Mouse (Mus musculus) liver, embryonic 14.5 days (tissue): Measurements from ENCODE around the gene Vamp2. TPM values are rescaled to one million over a fixed set of nuclear protein-coding genes. Genes with fewer than 3 reads are reported as not detected.

ENCODE experiments used
- ATAC-seq: fragments of 200-750 bp; cut with Nextera tagmentation; 2 replicates; pipeline ENCODE4 v1.8.0; 2017; ENCODE audit warnings: moderate number of reproducible peaks, mild to moderate bottlenecking, moderate library complexity; ENCODE audit not compliant: insufficient read depth
- DNase-seq, 3 experiments: peaks; one replicate each; pipeline ENCODE4 v3.0.0-alpha.2; 2012 to 2013; ENCODE audit warnings: low read depth in 3 of 3, low spot score in 3 of 3
- H3K27ac ChIP-seq: fragments of 300-500 bp; sonication (generic); 2 replicates; pipeline ENCODE4 v1.5.1; 2014; ENCODE audit warnings: moderate library complexity, mild to moderate bottlenecking, control low read depth, inconsistent platforms
- H3K27me3 ChIP-seq: fragments of 300-500 bp; sonication (generic); 2 replicates; pipeline ENCODE4 v1.6.1; 2014; ENCODE audit warnings: mild to moderate bottlenecking, low read length, moderate library complexity; ENCODE audit not compliant: control insufficient read depth, insufficient read depth
- H3K36me3 ChIP-seq: fragments of 300-500 bp; sonication (generic); replicated peaks from 2 replicates; pipeline ENCODE4 v1.6.1; 2014; ENCODE audit warnings: low read depth; ENCODE audit not compliant: control insufficient read depth, insufficient read depth
- H3K4me1 ChIP-seq, 2 experiments: fragments of 200-500 bp in 1 of 2; fragments of 300-500 bp in 1 of 2; sonication (generic) in 1 of 2; replicated peaks; 2 replicates each; pipeline ENCODE4 v1.6.1; 2012 to 2014; ENCODE audit warnings: antibody characterized with exemption in 1 of 2, inconsistent platforms in 1 of 2, low read length in 1 of 2; ENCODE audit not compliant: control insufficient read depth in 2 of 2, insufficient read depth in 2 of 2
- H3K4me2 ChIP-seq: fragments of 300-500 bp; sonication (generic); 2 replicates; pipeline ENCODE4 v1.6.1; 2014; ENCODE audit warnings: low read depth, mild to moderate bottlenecking, control low read depth, moderate library complexity
- H3K4me3 ChIP-seq, 2 experiments: fragments of 200-500 bp in 1 of 2; fragments of 300-500 bp in 1 of 2; sonication (generic) in 1 of 2; 2 replicates each; pipeline ENCODE4 v1.5.1; 2012 to 2014; ENCODE audit warnings: low read depth in 2 of 2, low read length in 2 of 2, mild to moderate bottlenecking in 2 of 2, control low read depth in 1 of 2, inconsistent platforms in 1 of 2, moderate library complexity in 1 of 2; ENCODE audit not compliant: insufficient read depth in 1 of 2
- H3K9ac ChIP-seq: fragments of 300-500 bp; sonication (generic); replicated peaks from 2 replicates; pipeline ENCODE4 v1.6.1; 2014; ENCODE audit warnings: mild to moderate bottlenecking, control low read depth, moderate library complexity
- H3K9me3 ChIP-seq: fragments of 300-500 bp; sonication (generic); 2 replicates; pipeline ENCODE4 v1.6.1; 2016; ENCODE audit warnings: low read length, mixed read lengths; ENCODE audit not compliant: control insufficient read depth
- CTCF ChIP-seq: IDR thresholded peaks from 2 replicates; pipeline ENCODE4 v1.5.1; 2016; ENCODE audit warnings: antibody characterized with exemption, low read depth, control low read depth
- EP300 ChIP-seq: IDR thresholded peaks from 2 replicates; pipeline ENCODE4 v1.6.1; 2016; ENCODE audit warnings: antibody characterized with exemption, low read depth
- WGBS: fragments of 180-500 bp; shearing (Covaris S2); extraction: QIAGEN DNeasy Blood & Tissue Kit; methylation state at CpG from one replicate; pipeline ENCODE4 v1.1.7; 2014; ENCODE audit not compliant: insufficient replicate concordance; 5-methylcytosine and 5-hydroxymethylcytosine counted together
- polyA plus RNA-seq, 2 experiments: library from polyadenylated mRNA; depleted of rRNA in 1 of 2; stranded (reverse) in 1 of 2; unstranded in 1 of 2; fragments of >200 nt; fragmentation: Nextera tagmentation in 1 of 2; extraction: Ambion mirVana in 1 of 2; gene quantifications; 2 replicates each; pipeline versions ENCODE4 v1.2.1 to v1.2.3; 2012 to 2014

Gene Vamp2
- polyA plus RNA-seq, 2 experiments = 11.4 to 23.1 TPM

DNA sequence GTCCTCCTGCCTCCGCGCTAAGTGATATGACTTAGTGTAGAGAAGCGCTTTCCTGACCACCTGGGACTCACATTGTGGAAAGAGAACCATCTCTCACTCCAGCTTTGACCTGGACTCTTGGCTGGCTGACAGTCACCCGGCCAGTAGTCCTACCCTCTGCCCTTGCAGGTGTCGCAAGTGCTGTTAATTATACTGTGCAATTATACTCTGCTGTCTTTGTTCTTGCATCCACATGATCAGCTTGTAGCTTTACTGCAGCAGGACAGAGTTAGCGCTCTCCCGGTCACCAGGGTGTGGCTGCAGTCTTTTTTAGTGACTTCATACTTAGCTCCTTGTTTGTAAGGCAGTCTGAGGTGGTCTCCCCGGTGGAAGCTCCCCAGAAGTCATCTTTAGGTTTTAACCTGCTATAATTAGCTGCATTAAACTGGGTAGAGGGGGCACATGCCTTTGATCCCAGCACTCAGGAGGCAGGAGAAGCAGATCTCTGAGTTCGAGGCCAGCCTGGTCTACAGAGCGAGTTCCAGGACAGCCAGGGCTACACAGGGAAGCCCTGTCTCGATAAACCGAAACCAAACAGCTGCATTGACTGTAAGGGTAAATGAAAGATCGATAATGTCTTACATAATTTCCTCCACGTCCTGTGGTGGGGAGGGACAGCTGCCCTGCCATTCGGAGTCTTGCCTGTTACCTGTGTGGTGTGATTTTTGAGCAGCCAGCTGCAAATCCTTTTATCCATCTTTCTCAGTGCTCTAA is 8.0 kb upstream of the Vamp2 start:
- Histone ChIP-seq H3K9me3 (no peaks in the 10 kb centered on the region), H3K4me1 (no peaks in the 10 kb centered on the region), H3K27me3 (no peaks in the 10 kb centered on the region; the same call in 1 of the 2 replicates), H3K27ac (no peak overlapping the region), H3K36me3 (no peaks in the 10 kb centered on the region), H3K4me3 (no peak overlapping the region), H3K9ac (no peak overlapping the region), H3K4me2 (no peak overlapping the region)
- WGBS = 67% methylated on average over 15 of the region's 15 CpGs
- ATAC-seq = no peak
- TF ChIP-seq EP300 (no peak), CTCF (no peak)
- DNase-seq = no peak

DNA sequence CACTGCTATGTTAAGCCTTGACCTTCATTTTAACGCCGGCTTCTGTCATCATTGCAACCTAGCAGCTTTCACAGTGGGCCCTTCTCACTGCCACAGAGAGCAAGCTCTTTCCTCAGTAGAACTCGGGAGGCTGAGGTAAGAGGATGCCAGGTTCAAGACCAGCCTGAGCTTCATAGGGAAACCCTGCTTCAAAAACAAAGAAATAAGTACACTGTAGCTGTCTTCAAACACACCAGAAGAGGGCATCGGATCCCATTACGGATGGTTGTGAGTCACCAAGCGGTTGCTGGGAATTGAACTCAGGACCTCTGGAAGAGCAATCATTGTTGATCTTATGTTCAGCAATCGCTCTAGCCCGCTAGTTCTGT is 7.5 kb upstream of the Vamp2 start:
- H3K27ac ChIP-seq = no peak overlapping the region
- no peaks in the 10 kb centered on the region for H3K36me3 ChIP-seq
- H3K9ac ChIP-seq = no peak overlapping the region
- H3K4me1 ChIP-seq = no peaks in the 10 kb centered on the region
- no peak for TF ChIP-seq EP300
- no peak for TF ChIP-seq CTCF
- 71% methylated on average over 8 of the region's 8 CpGs for WGBS
- no peak for ATAC-seq
- no peak overlapping the region for H3K4me2 ChIP-seq
- DNase-seq = no peak
- no peak overlapping the region for H3K4me3 ChIP-seq
- no peaks in the 10 kb centered on the region for H3K9me3 ChIP-seq
- no peaks in the 10 kb centered on the region; the same call in 1 of the 2 replicates for H3K27me3 ChIP-seq

DNA sequence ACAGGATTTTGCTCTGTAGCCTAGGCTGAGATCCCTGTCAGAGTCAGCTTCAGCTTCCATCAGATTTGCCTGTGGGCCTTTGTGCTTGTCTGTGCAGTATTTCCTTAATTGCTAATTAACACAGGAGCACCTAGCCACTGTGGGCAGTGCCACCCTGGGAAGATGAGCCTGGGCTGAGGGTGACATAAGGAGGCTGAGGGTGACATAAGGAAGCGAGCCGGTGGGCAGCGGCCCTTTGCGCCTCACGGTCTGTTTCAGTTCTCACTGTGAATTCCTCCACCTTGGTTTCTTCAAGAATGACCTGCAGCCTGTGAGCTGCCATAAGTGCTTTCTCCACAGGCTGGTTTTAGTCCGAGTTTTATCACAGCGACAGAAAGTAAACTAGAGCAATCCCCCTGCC is 6.7 kb upstream of the Vamp2 start:
- H3K27ac ChIP-seq = no peak overlapping the region
- DNase-seq (no peak), ATAC-seq (no peak)
- H3K9me3 ChIP-seq = no peaks in the 10 kb centered on the region
- no peak overlapping the region for H3K4me3 ChIP-seq
- H3K9ac ChIP-seq = no peak overlapping the region
- H3K4me1 ChIP-seq = no peaks in the 10 kb centered on the region
- no peaks in the 10 kb centered on the region; the same call in 1 of the 2 replicates for H3K27me3 ChIP-seq
- TF ChIP-seq EP300 (no peak), CTCF (no peak)
- 75% methylated on average over 7 of the region's 7 CpGs for whole genome bisulfite sequencing
- H3K4me2 ChIP-seq = no peak overlapping the region
- H3K36me3 ChIP-seq = no peaks in the 10 kb centered on the region

DNA sequence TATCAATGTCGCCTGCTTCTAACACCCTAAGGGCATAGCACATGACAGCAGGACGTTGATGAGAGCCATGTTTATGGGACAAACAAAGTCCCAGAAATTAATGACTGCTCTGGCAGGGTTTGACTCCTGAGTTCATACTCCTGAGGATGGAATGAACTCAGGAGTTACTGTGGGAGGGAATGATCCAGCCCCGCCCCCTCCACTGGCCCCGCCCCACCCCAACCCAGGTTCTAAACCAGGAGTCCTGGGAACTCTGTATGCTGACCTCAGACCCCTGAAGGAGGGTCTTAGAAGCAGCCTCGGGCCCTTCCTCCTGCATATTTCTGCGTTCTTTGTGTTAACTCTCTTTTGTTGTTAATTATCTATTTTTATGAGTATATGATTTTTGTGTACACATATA is 2.7 kb upstream of the Vamp2 start:
- no peaks in the 10 kb centered on the region for H3K9me3 ChIP-seq
- ATAC-seq (no peak), DNase-seq (no peak)
- H3K27ac ChIP-seq = no peak overlapping the region
- 74% methylated on average over 6 of the region's 6 CpGs for WGBS
- H3K4me3 ChIP-seq = no peak overlapping the region
- H3K36me3 ChIP-seq = peaks cover 10% of the 10 kb centered on the region
- no peak overlapping the region for H3K4me2 ChIP-seq
- no peaks in the 10 kb centered on the region; the same call in 1 of the 2 replicates for H3K27me3 ChIP-seq
- H3K9ac ChIP-seq = no peak overlapping the region
- H3K4me1 ChIP-seq = peaks cover 10 to 14% of the 10 kb centered on the region in 2 experiments
- TF ChIP-seq CTCF = no peak
- no peak for TF ChIP-seq EP300

DNA sequence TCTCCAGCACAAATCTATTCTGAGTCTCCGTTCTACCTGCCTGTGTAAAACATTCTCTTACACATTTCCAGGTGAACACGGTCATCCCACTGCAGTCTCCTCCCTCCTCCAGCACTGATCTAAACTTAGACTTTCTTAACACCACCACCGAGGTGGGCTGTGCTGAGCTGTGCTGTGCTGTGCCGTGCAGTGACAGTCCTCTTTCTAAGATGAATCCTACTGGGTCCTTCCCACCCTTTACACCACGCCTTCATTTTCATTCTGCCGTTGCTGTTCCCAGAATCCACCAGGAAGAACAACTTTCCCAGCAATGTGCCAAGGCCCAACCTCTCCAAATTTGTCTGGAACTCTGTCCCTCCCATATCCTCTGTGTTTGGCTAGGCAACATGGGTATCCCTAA is 1.9 kb upstream of the Vamp2 start:
- H3K27me3 ChIP-seq = no peaks in the 10 kb centered on the region; the same call in 1 of the 2 replicates
- peaks cover 10 to 14% of the 10 kb centered on the region in 2 experiments for H3K4me1 ChIP-seq
- H3K4me2 ChIP-seq = no peak overlapping the region
- peaks cover 10% of the 10 kb centered on the region for H3K36me3 ChIP-seq
- WGBS = 61% methylated on average over 6 of the region's 6 CpGs
- ATAC-seq (no peak), DNase-seq (no peak)
- no peak for TF ChIP-seq EP300
- H3K9ac ChIP-seq = no peak overlapping the region
- no peak overlapping the region for H3K27ac ChIP-seq
- no peaks in the 10 kb centered on the region for H3K9me3 ChIP-seq
- no peak overlapping the region for H3K4me3 ChIP-seq
